ENCODE assay signal across 15 mouse cellular contexts in genomic region chr2:126768194-126768593, GRCm38 (mm10). TPM values are rescaled to one million over a fixed set of nuclear protein-coding genes. Genes with fewer than 3 reads are reported as not detected.
DNase-seq lines count a peak whose midpoint lies in the region; ATAC-seq and TF ChIP-seq lines count a peak whose summit lies in the region.
"Had no signal": no experiment of that assay in that cellular context is flagged by ENCODE, and none has a peak within 500 bp of the region (broad histone marks: within the 10 kb centered on the region; RNA-seq: fewer than 3 reads in every experiment).

No protein-coding gene starts in this region.

- no peak overlapping the region for H3K4me3 ChIP-seq in intestine, postnatal 0 days (ENCODE audit: low read depth, low read length)
- H3K4me3 ChIP-seq in intestine, embryonic 15.5 days (replicated peaks): no peak overlapping the region
- no peak overlapping the region for H3K4me3 ChIP-seq in liver, postnatal 0 days (ENCODE audit: low read depth, low read length)
- no peak overlapping the region for H3K4me3 ChIP-seq in cortical plate, adult 2 months (ENCODE audit: insufficient read depth, low read length)
- H3K4me3 ChIP-seq: erythroblast, embryonic 14.5 days; heart, embryonic 13.5 days; hindbrain, embryonic 10.5 days; limb, embryonic 12.5 days; megakaryocyte, embryonic 14.5 days; neural tube, embryonic 15.5 days had no signal

- H3K9ac ChIP-seq in intestine, postnatal 0 days (ENCODE audit: low read depth, low read length): no peak overlapping the region
- no peak overlapping the region for H3K9ac ChIP-seq in intestine, embryonic 15.5 days
- no peak overlapping the region for H3K9ac ChIP-seq in liver, postnatal 0 days (replicated peaks)
- H3K9ac ChIP-seq: heart, embryonic 13.5 days; limb, embryonic 12.5 days; neural tube, embryonic 15.5 days had no signal

- H3K36me3 ChIP-seq in intestine, postnatal 0 days (ENCODE audit: control insufficient read depth, insufficient read depth): no peaks in the 10 kb centered on the region; the same call in 1 of the 2 replicates
- H3K36me3 ChIP-seq in intestine, embryonic 15.5 days: no peaks in the 10 kb centered on the region
- H3K36me3 ChIP-seq in liver, postnatal 0 days (replicated peaks; ENCODE audit: insufficient read depth, low read length): no peaks in the 10 kb centered on the region

- TF ChIP-seq EP300 in liver, postnatal 0 days (IDR thresholded peaks at IDR 0.05; ENCODE audit: low read depth): no peak

- TF ChIP-seq CTCF in intestine, postnatal 0 days (IDR thresholded peaks at IDR 0.05; ENCODE audit: low read depth): peak; percentile 55
- TF ChIP-seq CTCF in liver, postnatal 0 days (IDR thresholded peaks at IDR 0.05; ENCODE audit: low read depth): peak; percentile 40
- peak; percentile 14; the same call in 1 of the 2 replicates for TF ChIP-seq CTCF in cortical plate, adult 2 months (IDR thresholded peaks at IDR 0.05; ENCODE audit: extremely low read depth, insufficient read depth, low read length)

- no peak for ATAC-seq in intestine, postnatal 0 days
- ATAC-seq in intestine, embryonic 15.5 days: no peak
- no peak for ATAC-seq in liver, postnatal 0 days
- ATAC-seq: inflammation-experienced regulatory T-cells, adult 6 months had no signal

- no peaks in the 10 kb centered on the region for H3K4me1 ChIP-seq in intestine, postnatal 0 days (replicated peaks; ENCODE audit: control insufficient read depth, insufficient read depth, low read length)
- H3K4me1 ChIP-seq in intestine, embryonic 15.5 days (replicated peaks): no peaks in the 10 kb centered on the region
- no peaks in the 10 kb centered on the region for H3K4me1 ChIP-seq in liver, postnatal 0 days (ENCODE audit: insufficient read depth)
- peaks cover 3% of the 10 kb centered on the region; the same call in 1 of the 2 replicates for H3K4me1 ChIP-seq in cortical plate, adult 2 months (ENCODE audit: control insufficient read depth, insufficient read depth, low read length)

- H3K27me3 ChIP-seq in intestine, postnatal 0 days (replicated peaks; ENCODE audit: control insufficient read depth, insufficient read depth, low read length): no peaks in the 10 kb centered on the region
- H3K27me3 ChIP-seq in intestine, embryonic 15.5 days (replicated peaks): no peaks in the 10 kb centered on the region
- no peaks in the 10 kb centered on the region for H3K27me3 ChIP-seq in liver, postnatal 0 days (ENCODE audit: insufficient read depth, low read length)
- H3K27me3 ChIP-seq: heart, embryonic 13.5 days; limb, embryonic 12.5 days; neural tube, embryonic 15.5 days had no signal

- TF ChIP-seq POLR2A in cortical plate, adult 2 months (IDR thresholded peaks at IDR 0.05; ENCODE audit: extremely low read depth, insufficient read depth, low read length): no peak

- no peak for DNase-seq in liver, postnatal 0 days
- DNase-seq in liver (no peak), ES-CJ7 (ENCODE audit: low read depth, low spot score) (peak; percentile 48)
- DNase-seq in cerebellum, adult 11-12 months: no peak
- DNase-seq: cerebellum, adult 2 months had no signal

- H3K4me2 ChIP-seq in intestine, postnatal 0 days (replicated peaks; ENCODE audit: low read depth): no peak overlapping the region
- H3K4me2 ChIP-seq in intestine, embryonic 15.5 days (replicated peaks): no peak overlapping the region
- no peak overlapping the region for H3K4me2 ChIP-seq in liver, postnatal 0 days (ENCODE audit: low read depth, low read length)
- H3K4me2 ChIP-seq: heart, embryonic 13.5 days; limb, embryonic 12.5 days; neural tube, embryonic 15.5 days had no signal

- H3K27ac ChIP-seq in intestine, postnatal 0 days (ENCODE audit: low read depth, low read length): no peak overlapping the region
- H3K27ac ChIP-seq in intestine, embryonic 15.5 days: no peak overlapping the region
- no peak overlapping the region for H3K27ac ChIP-seq in liver, postnatal 0 days (ENCODE audit: low read depth)
- H3K27ac ChIP-seq in cortical plate, adult 2 months (ENCODE audit: insufficient read depth, low read length): no peak overlapping the region
- H3K27ac ChIP-seq: heart, embryonic 13.5 days; hindbrain, embryonic 10.5 days; limb, embryonic 12.5 days; neural tube, embryonic 15.5 days had no signal

- no peaks in the 10 kb centered on the region for H3K9me3 ChIP-seq in intestine, postnatal 0 days (ENCODE audit: control insufficient read depth)
- H3K9me3 ChIP-seq in intestine, embryonic 15.5 days: no peaks in the 10 kb centered on the region
- no peaks in the 10 kb centered on the region for H3K9me3 ChIP-seq in liver, postnatal 0 days (ENCODE audit: low read length)
- H3K9me3 ChIP-seq: heart, embryonic 13.5 days; hindbrain, embryonic 10.5 days; limb, embryonic 12.5 days; neural tube, embryonic 15.5 days had no signal

- WGBS in intestine, postnatal 0 days: 73% methylated on average over 4 of the region's 4 CpGs
- 72% methylated on average over 4 of the region's 4 CpGs for WGBS in intestine, embryonic 15.5 days
- 69% methylated on average over 4 of the region's 4 CpGs for WGBS in liver, postnatal 0 days (ENCODE audit: insufficient replicate concordance)

RNA-seq across cellular contexts. Expression of gene Usp50, which starts 15.1 kb away (rescaled TPM):
- polyA plus RNA-seq in intestine, postnatal 0 days (2015; fragmentation: Nextera tagmentation; extraction: Ambion mirVana): 2.0 and 2.3 TPM in 2 replicates
- polyA plus RNA-seq in intestine, embryonic 15.5 days (2015; fragmentation: Nextera tagmentation; extraction: Ambion mirVana): 1.7 and 2.1 TPM in 2 replicates
- 1.6 TPM in 2 replicates for polyA plus RNA-seq in liver, postnatal 0 days (2015; fragmentation: Nextera tagmentation; extraction: Ambion mirVana)
- polyA plus RNA-seq in cortical plate, adult 2 months (2012; rRNA removed): 3.1 and 4.0 TPM in 2 replicates
